Mouse (Mus musculus) stomach, postnatal 0 days (tissue): ENCODE measurements around the gene Nr2e3.

Source experiments
- CTCF ChIP-seq: IDR thresholded peaks from 2 replicates; pipeline ENCODE4 v1.5.1; 2016; ENCODE audit warnings: antibody characterized with exemption, low read depth, mild to moderate bottlenecking, moderate library complexity
- EP300 ChIP-seq: optimal IDR thresholded peaks from 2 replicates; pipeline ENCODE3; 2016; ENCODE audit warnings: antibody characterized with exemption

GRCm38 (mm10) chr9:59971263-59971662 lies 10.8 kb upstream of the Nr2e3 start:
- no peak for TF ChIP-seq CTCF
- TF ChIP-seq EP300 = no peak
